Mouse (Mus musculus) MEL-GATA-1-ER (cell line): Measurements from ENCODE around the gene Tcirg1.

Experiments used
- DNase-seq: peaks from one replicate; pipeline ENCODE4 v3.0.0-alpha.2; 2012; ENCODE audit warnings: low read depth; ENCODE audit errors: extremely low read depth

The Tcirg1 gene

DNA sequence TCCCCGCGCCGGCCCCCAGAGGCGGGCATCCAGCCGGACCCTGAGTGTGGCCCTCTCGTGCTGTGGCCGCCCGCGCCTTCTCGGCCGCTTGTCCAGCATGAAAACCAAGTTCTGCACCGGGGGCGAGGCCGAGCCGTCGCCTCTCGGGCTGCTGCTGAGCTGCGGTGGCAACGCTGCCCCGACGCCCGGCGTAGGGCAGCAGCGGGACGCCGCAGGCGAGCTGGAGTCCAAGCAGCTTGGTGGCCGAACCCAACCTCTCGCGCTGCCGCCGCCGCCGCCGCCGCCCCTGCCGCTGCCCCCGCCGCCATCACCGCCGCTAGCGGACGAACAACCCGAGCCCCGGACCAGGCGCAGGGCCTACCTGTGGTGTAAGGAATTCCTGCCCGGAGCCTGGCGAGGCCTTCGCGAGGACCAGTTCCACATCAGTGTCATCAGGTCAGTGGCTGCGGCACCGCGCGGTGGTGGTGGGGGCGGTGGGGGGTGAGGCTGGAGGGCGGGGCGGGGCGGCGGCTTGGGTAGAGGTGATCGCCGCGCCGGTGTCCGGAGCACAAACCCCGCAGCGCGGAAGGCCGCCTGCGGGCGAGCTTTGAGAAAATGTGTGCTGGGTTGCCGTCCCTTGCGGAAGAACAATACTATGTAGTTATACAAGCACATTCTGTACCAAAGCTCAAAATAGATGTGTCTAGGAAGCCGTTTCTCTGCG, 54.8 kb downstream of the Tcirg1 start:
- peak; percentile 45 for DNase-seq

GRCm38 (mm10) chr19:3851502-3851962, 55.4 kb downstream of the Tcirg1 start, which contains the start of gene Chka:
Gene Chka (plus strand): TSS chr19:3851773.
- peak; percentile 82 for DNase-seq

GRCm38 (mm10) chr19:3850847-3851469, 56.0 kb downstream of the Tcirg1 start:
- no peak for DNase-seq

DNA sequence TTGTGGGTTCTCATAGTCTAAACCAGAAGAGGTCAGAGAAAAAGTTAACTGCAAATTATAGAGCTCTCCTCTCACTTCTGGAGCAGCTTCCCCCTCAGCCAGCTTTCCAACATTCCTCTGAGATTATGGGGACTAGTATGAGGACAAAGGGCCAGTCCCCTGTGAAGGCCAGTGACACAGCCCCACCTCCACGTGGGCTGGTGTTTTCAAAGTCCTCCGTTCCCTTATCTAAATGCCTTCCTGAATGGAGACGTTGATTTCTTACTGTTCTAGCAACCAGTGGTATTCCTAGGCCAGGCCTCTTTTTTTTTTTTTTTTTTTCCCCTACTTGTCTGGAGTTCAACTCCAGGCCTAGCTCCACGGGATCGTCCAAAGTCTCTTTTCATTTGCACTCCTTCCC, 56.9 kb downstream of the Tcirg1 start:
- no peak for DNase-seq

DNA sequence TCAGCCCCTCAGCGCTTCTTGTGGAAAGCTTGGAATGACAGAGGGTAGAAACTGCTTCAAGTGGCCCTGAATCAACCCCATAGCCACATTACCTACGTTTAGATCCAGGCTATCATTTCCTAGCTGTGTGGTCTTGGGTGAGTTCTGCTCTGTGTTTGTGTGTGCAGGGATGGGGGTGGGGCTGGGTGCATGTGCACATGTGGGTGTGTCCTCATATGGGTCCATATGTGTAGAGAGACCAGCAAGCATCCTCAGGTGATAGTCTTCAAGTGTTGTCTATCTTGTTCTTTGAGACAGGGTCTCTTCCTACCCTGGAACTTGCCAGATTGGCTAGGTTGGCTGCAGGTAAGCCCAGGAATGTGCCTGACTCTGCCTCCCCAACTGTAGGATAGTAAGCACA, 57.7 kb downstream of the Tcirg1 start:
- DNase-seq: no peak

DNA sequence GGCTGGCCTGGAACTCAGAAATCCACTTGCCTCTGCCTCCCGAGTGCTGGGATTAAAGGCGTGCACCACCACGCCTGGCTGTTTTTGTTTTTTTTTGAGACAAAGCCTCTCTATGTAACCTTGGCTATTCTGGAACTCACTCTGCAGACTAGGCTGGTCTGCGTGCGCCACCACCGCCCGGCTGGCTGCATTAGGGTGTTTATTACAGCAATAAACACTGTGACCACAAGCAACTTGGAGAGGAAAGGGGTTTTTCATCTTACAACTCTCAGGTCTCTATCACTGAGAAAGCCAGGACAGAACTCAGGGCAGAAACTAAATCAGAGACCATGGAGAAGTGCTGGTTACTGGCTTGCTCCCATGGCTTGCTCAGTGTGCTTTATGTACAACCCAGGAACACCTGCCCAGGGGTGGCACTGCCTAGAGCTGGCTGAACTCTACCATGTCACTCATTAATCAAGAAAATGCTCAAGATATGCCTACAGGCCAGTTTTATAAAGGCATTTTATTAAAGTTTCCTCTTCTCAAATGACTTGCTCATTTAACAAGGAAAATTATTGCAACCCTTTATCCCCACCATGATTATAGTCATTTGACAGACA, 58.6 kb downstream of the Tcirg1 start:
- DNase-seq: no peak

GRCm38 (mm10) chr19:3847711-3848110, 59.2 kb downstream of the Tcirg1 start:
- DNase-seq: no peak

GRCm38 (mm10) chr19:3846676-3847604, 60.0 kb downstream of the Tcirg1 start:
- DNase-seq: no peak
